Mouse (Mus musculus): Measurements from ENCODE around the gene Disp2. TPM values are rescaled to one million over a fixed set of nuclear protein-coding genes. Genes with fewer than 3 reads are reported as not detected.

Gene Disp2
- total RNA-seq, 1 experiment, result 0.31 TPM

GRCm38 (mm10) chr2:118733341-118733740, 46.2 kb upstream of the Disp2 start:
- H3K36me3 ChIP-seq (ENCODE audit: control insufficient read depth, insufficient read depth, low read length, poor library complexity, severe bottlenecking), result no peaks in the 10 kb centered on the region
- no peak overlapping the region for H3K4me3 ChIP-seq (ENCODE audit: insufficient read depth in 1 of 2, low read depth in 1 of 2, low read length in 2 of 2, poor library complexity in 1 of 2, severe bottlenecking in 1 of 2)
- H3K27ac ChIP-seq (ENCODE audit: insufficient read depth, low read depth, low read length, poor library complexity, severe bottlenecking), result no peak overlapping the region
- DNase-seq (ENCODE audit: low read depth, low spot score), result no peak
- H3K4me1 ChIP-seq (ENCODE audit: control insufficient read depth in 2 of 2, insufficient read depth in 2 of 2, low read length in 2 of 2, poor library complexity in 1 of 2), result peaks cover 0 to 1% of the 10 kb centered on the region in 2 experiments; a peak in 1 of 4 replicates
- TF ChIP-seq ZNF384 (IDR thresholded peaks at IDR 0.05; ENCODE audit: low read depth, low read length) (no peak), CHD2 (IDR thresholded peaks at IDR 0.05; ENCODE audit: low read depth, low read length) (no peak), ZC3H11A (IDR thresholded peaks at IDR 0.05; ENCODE audit: borderline replicate concordance, low read depth, low read length) (no peak)
- no peaks in the 10 kb centered on the region for H3K9me3 ChIP-seq (ENCODE audit: control insufficient read depth, insufficient read depth, low read depth, low read length)
- no peak overlapping the region for H3K9ac ChIP-seq (ENCODE audit: insufficient read depth, low read depth, low read length, poor library complexity, severe bottlenecking)
- in situ Hi-C loops (cut with MboI; ENCODE audit: low sequenced_read_pairs in 2 of 2, unreplicated experiment in 2 of 2), result no loop called here

GRCm38 (mm10) chr2:118740341-118740740, 39.2 kb upstream of the Disp2 start:
- in situ Hi-C loops (cut with MboI; ENCODE audit: low sequenced_read_pairs in 2 of 2, unreplicated experiment in 2 of 2), result no loop called here
- Histone ChIP-seq H3K4me3 (ENCODE audit: insufficient read depth in 1 of 2, low read depth in 1 of 2, low read length in 2 of 2, poor library complexity in 1 of 2, severe bottlenecking in 1 of 2) (no peak overlapping the region), H3K36me3 (ENCODE audit: control insufficient read depth, insufficient read depth, low read length, poor library complexity, severe bottlenecking) (no peaks in the 10 kb centered on the region), H3K9me3 (ENCODE audit: control insufficient read depth, insufficient read depth, low read depth, low read length) (no peaks in the 10 kb centered on the region), H3K4me1 (ENCODE audit: control insufficient read depth in 2 of 2, insufficient read depth in 2 of 2, low read length in 2 of 2, poor library complexity in 1 of 2) (no peaks in the 10 kb centered on the region), H3K9ac (ENCODE audit: insufficient read depth, low read depth, low read length, poor library complexity, severe bottlenecking) (no peak overlapping the region), H3K27ac (ENCODE audit: insufficient read depth, low read depth, low read length, poor library complexity, severe bottlenecking) (no peak overlapping the region)
- DNase-seq (ENCODE audit: low read depth, low spot score), result no peak
- TF ChIP-seq ZC3H11A (IDR thresholded peaks at IDR 0.05; ENCODE audit: borderline replicate concordance, low read depth, low read length), result no peak
- no peak for TF ChIP-seq MAFK (IDR thresholded peaks at IDR 0.05; ENCODE audit: insufficient read depth, low read depth, low read length)
- TF ChIP-seq CHD2 (IDR thresholded peaks at IDR 0.05; ENCODE audit: low read depth, low read length), result no peak
- no peak for TF ChIP-seq HCFC1 (IDR thresholded peaks at IDR 0.05; ENCODE audit: borderline replicate concordance, insufficient read depth, low read length)
- no peak for TF ChIP-seq ZNF384 (IDR thresholded peaks at IDR 0.05; ENCODE audit: low read depth, low read length)

- in situ Hi-C loops (cut with MboI; ENCODE audit: low sequenced_read_pairs in 2 of 2, unreplicated experiment in 2 of 2), result no loop called here
- Histone ChIP-seq H3K9me3 (ENCODE audit: control insufficient read depth, insufficient read depth, low read depth, low read length) (no peaks in the 10 kb centered on the region), H3K4me3 (ENCODE audit: insufficient read depth in 1 of 2, low read depth in 1 of 2, low read length in 2 of 2, poor library complexity in 1 of 2, severe bottlenecking in 1 of 2) (no peak overlapping the region), H3K27ac (ENCODE audit: insufficient read depth, low read depth, low read length, poor library complexity, severe bottlenecking) (no peak overlapping the region), H3K4me1 (ENCODE audit: control insufficient read depth in 2 of 2, insufficient read depth in 2 of 2, low read length in 2 of 2, poor library complexity in 1 of 2) (no peaks in the 10 kb centered on the region), H3K36me3 (ENCODE audit: control insufficient read depth, insufficient read depth, low read length, poor library complexity, severe bottlenecking) (no peaks in the 10 kb centered on the region), H3K9ac (ENCODE audit: insufficient read depth, low read depth, low read length, poor library complexity, severe bottlenecking) (no peak overlapping the region)
- no peak for TF ChIP-seq HCFC1 (IDR thresholded peaks at IDR 0.05; ENCODE audit: borderline replicate concordance, insufficient read depth, low read length)
- TF ChIP-seq MAFK (IDR thresholded peaks at IDR 0.05; ENCODE audit: insufficient read depth, low read depth, low read length), result no peak
- no peak for TF ChIP-seq ZNF384 (IDR thresholded peaks at IDR 0.05; ENCODE audit: low read depth, low read length)
- TF ChIP-seq CHD2 (IDR thresholded peaks at IDR 0.05; ENCODE audit: low read depth, low read length), result no peak
- no peak for TF ChIP-seq ZC3H11A (IDR thresholded peaks at IDR 0.05; ENCODE audit: borderline replicate concordance, low read depth, low read length)
- no peak for DNase-seq (ENCODE audit: low read depth, low spot score)
Observed at GRCm38 (mm10) chr2:118741183-118741582, 38.3 kb upstream of the Disp2 start.

- no peak overlapping the region for H3K4me3 ChIP-seq (ENCODE audit: insufficient read depth in 1 of 2, low read depth in 1 of 2, low read length in 2 of 2, poor library complexity in 1 of 2, severe bottlenecking in 1 of 2)
- no peaks in the 10 kb centered on the region for H3K9me3 ChIP-seq (ENCODE audit: control insufficient read depth, insufficient read depth, low read depth, low read length)
- DNase-seq (ENCODE audit: low read depth, low spot score), result no peak
- H3K9ac ChIP-seq (ENCODE audit: insufficient read depth, low read depth, low read length, poor library complexity, severe bottlenecking), result no peak overlapping the region
- in situ Hi-C loops (cut with MboI; ENCODE audit: low sequenced_read_pairs in 2 of 2, unreplicated experiment in 2 of 2), result no loop called here
- no peak overlapping the region for H3K27ac ChIP-seq (ENCODE audit: insufficient read depth, low read depth, low read length, poor library complexity, severe bottlenecking)
- TF ChIP-seq CHD2 (IDR thresholded peaks at IDR 0.05; ENCODE audit: low read depth, low read length), result no peak
- TF ChIP-seq ZC3H11A (IDR thresholded peaks at IDR 0.05; ENCODE audit: borderline replicate concordance, low read depth, low read length), result no peak
- TF ChIP-seq HCFC1 (IDR thresholded peaks at IDR 0.05; ENCODE audit: borderline replicate concordance, insufficient read depth, low read length), result no peak
- TF ChIP-seq MAFK (IDR thresholded peaks at IDR 0.05; ENCODE audit: insufficient read depth, low read depth, low read length), result no peak
- no peak for TF ChIP-seq ZNF384 (IDR thresholded peaks at IDR 0.05; ENCODE audit: low read depth, low read length)
- H3K36me3 ChIP-seq (ENCODE audit: control insufficient read depth, insufficient read depth, low read length, poor library complexity, severe bottlenecking), result no peaks in the 10 kb centered on the region
- H3K4me1 ChIP-seq (ENCODE audit: control insufficient read depth in 2 of 2, insufficient read depth in 2 of 2, low read length in 2 of 2, poor library complexity in 1 of 2), result no peaks in the 10 kb centered on the region
Observed at GRCm38 (mm10) chr2:118743261-118743943, 36.1 kb upstream of the Disp2 start.

Measured in ES-E14 (cell line).